Mouse (Mus musculus): ENCODE results near the gene Lpgat1.

Lpgat1 gene

DNA sequence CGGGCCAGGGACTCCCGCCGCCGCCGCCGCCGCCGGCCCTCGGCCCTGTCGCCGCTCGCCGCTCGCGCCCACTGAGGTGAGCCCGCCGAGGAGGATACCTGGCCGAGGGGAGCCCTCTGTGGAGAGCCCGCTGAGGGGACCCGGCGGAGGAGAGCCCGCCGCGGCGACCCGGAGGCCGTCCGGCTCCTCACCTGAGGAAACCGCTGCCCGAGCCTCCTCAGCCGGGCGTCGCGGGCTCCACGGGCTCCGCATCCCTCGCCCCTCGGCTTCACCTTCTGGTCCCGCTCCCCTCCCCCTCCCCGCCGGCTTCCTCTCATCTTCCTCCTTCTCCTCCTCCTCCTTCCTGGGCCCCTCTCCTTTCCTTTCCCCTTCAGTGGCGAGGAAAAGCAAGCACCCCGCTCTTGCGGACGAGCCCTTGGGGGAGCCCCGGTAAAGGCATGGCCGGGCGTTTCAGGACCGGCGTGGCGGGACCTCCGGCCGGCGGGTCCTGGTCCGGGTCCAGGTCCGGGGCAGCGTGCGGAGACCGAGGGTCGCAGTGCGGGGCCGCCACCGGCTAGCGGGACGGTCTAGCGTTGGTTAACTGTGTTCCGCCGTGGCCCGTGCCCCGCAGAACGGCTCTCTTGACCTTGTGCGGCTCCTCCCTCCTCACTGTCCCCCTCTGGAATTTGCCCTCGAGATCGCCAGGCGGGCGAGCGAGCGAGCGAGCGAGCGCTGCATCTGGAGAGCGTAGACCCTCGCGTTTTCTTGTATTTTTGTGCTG lies 1.1 kb downstream of the Lpgat1 start:
- DNase-seq (ENCODE audit: low read depth, low spot score) = peak; percentile 36
- H3K27me3 ChIP-seq (ENCODE audit: control insufficient read depth, insufficient read depth, low read length, poor library complexity, severe bottlenecking) = no peaks in the 10 kb centered on the region

DNA sequence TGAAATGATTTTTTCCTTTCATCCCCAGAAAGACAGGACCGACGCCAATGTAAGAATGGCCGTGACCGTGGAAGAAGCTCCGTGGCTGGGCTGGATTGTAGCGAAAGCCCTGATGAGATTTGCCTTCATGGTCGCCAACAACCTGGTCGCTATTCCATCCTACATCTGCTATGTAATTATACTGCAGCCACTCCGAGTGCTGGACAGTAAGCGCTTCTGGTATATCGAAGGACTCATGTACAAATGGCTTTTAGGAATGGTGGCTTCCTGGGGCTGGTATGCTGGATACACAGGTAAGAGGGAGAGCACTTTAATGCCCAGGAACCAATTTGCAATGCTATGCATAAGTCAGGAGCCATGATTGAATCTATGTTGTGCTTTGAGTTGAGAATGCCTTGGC lies 1.7 kb downstream of the Lpgat1 start:
- no peak for DNase-seq (ENCODE audit: low read depth, low spot score)
- Histone ChIP-seq H3K27me3 (ENCODE audit: control insufficient read depth, insufficient read depth, low read length, poor library complexity, severe bottlenecking) (no peaks in the 10 kb centered on the region), H3K36me3 (ENCODE audit: control insufficient read depth, insufficient read depth, low read length, poor library complexity, severe bottlenecking) (0 out of 2 replicates have a peak, but pooled peaks cover 2% of the 10 kb centered on the region)

More for the DNA sequence above, 1.1 kb downstream of the Lpgat1 start:
- H3K36me3 ChIP-seq (ENCODE audit: control insufficient read depth, insufficient read depth, low read length, poor library complexity, severe bottlenecking) = 0 out of 2 replicates have a peak, but pooled peaks cover 2% of the 10 kb centered on the region

GRCm38 (mm10) chr1:191720419-191720818 lies 2.8 kb downstream of the Lpgat1 start:
- no peaks in the 10 kb centered on the region for H3K27me3 ChIP-seq (ENCODE audit: control insufficient read depth, insufficient read depth, low read length, poor library complexity, severe bottlenecking)

DNA sequence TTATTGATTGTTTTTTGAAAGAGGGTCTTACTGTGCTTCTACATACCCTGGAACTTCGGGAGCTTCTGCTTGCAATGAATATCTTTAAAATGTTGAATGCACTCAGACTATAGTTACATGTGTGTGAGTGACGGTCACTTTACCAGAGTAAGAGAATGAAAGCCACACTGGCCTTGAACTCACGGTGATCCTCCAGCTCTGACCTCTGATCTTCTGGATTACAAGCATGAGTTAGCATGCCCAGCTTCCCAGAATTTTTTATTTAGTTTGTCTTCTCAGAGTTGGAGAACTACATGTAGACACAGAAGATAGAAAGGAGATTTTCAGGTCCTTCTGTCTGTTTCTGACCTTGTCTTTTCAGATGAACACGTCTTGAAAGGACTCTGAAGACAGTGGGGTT lies 5.1 kb downstream of the Lpgat1 start:
- no peaks in the 10 kb centered on the region for H3K27me3 ChIP-seq (ENCODE audit: control insufficient read depth, insufficient read depth, low read length, poor library complexity, severe bottlenecking)
- DNase-seq (ENCODE audit: low read depth, low spot score) = no peak

More at GRCm38 (mm10) chr1:191720419-191720818, 2.8 kb downstream of the Lpgat1 start:
- DNase-seq (ENCODE audit: low read depth, low spot score) = no peak
- 0 out of 2 replicates have a peak, but pooled peaks cover 2% of the 10 kb centered on the region for H3K36me3 ChIP-seq (ENCODE audit: control insufficient read depth, insufficient read depth, low read length, poor library complexity, severe bottlenecking)

GRCm38 (mm10) chr1:191723675-191724074 lies 6.0 kb downstream of the Lpgat1 start:
- DNase-seq (ENCODE audit: low read depth, low spot score) = no peak
- H3K36me3 ChIP-seq (ENCODE audit: control insufficient read depth, insufficient read depth, low read length, poor library complexity, severe bottlenecking) = peaks cover 7% of the 10 kb centered on the region; the same call in 1 of the 2 replicates
- no peaks in the 10 kb centered on the region for H3K27me3 ChIP-seq (ENCODE audit: control insufficient read depth, insufficient read depth, low read length, poor library complexity, severe bottlenecking)

More for the DNA sequence above, 5.1 kb downstream of the Lpgat1 start:
- peaks cover 4% of the 10 kb centered on the region; the same call in 1 of the 2 replicates for H3K36me3 ChIP-seq (ENCODE audit: control insufficient read depth, insufficient read depth, low read length, poor library complexity, severe bottlenecking)

- peak; percentile 87 for DNase-seq (ENCODE audit: low read depth, low spot score)
- Histone ChIP-seq H3K27me3 (ENCODE audit: control insufficient read depth, insufficient read depth, low read length, poor library complexity, severe bottlenecking) (no peaks in the 10 kb centered on the region), H3K36me3 (ENCODE audit: control insufficient read depth, insufficient read depth, low read length, poor library complexity, severe bottlenecking) (peaks cover 7% of the 10 kb centered on the region; the same call in 1 of the 2 replicates)
Measured at GRCm38 (mm10) chr1:191724385-191725061, 6.9 kb downstream of the Lpgat1 start.

DNA sequence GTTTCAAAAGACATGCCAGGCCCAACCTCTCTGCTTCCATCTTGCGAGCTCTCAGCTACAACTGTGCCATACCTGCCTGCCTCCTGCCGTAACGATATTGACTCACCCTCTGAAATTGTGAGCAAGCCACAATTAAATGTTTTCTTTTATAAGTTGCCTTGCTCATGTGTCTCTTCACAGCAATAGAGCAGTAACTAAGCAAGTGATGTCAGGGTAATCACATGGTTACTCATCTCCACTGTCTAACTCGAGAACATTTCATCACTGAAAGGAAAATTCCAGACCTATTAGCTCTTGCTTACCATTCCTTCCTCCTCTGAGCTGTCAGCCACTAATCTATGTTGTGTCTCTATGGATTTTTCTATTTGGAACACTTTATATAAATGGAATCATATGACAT lies 15.0 kb downstream of the Lpgat1 start:
- DNase-seq (ENCODE audit: low read depth, low spot score) = no peak
- Histone ChIP-seq H3K27me3 (ENCODE audit: control insufficient read depth, insufficient read depth, low read length, poor library complexity, severe bottlenecking) (no peaks in the 10 kb centered on the region), H3K36me3 (ENCODE audit: control insufficient read depth, insufficient read depth, low read length, poor library complexity, severe bottlenecking) (peaks cover 6% of the 10 kb centered on the region)

- Histone ChIP-seq H3K27me3 (ENCODE audit: control insufficient read depth, insufficient read depth, low read length, poor library complexity, severe bottlenecking) (no peaks in the 10 kb centered on the region), H3K36me3 (ENCODE audit: control insufficient read depth, insufficient read depth, low read length, poor library complexity, severe bottlenecking) (peaks cover 4% of the 10 kb centered on the region; the same call in 1 of the 2 replicates)
- no peak for DNase-seq (ENCODE audit: low read depth, low spot score)
Measured at GRCm38 (mm10) chr1:191733822-191734221, 16.2 kb downstream of the Lpgat1 start.

DNA sequence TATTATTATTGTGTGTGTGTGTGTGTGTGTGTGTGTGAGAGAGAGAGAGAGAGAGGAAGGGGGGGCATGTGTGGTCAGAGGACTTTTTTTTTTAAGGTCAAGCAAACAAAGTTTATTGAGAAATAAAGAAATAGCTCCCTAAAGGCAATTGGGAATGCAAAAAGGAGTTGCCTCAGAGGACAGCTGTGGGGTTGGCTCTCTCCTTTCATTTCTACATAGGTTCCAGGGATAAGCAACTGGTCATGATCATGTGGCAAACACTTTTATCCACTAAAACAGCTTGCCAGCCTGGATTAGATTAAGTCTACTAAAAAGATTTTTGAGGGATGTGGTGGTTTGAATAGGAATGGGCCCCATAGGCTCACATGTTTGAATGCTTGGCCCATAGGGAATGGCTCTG lies 18.8 kb downstream of the Lpgat1 start:
- DNase-seq (ENCODE audit: low read depth, low spot score) = no peak
- Histone ChIP-seq H3K27me3 (ENCODE audit: control insufficient read depth, insufficient read depth, low read length, poor library complexity, severe bottlenecking) (no peaks in the 10 kb centered on the region), H3K36me3 (ENCODE audit: control insufficient read depth, insufficient read depth, low read length, poor library complexity, severe bottlenecking) (peaks cover 4% of the 10 kb centered on the region; the same call in 1 of the 2 replicates)

GRCm38 (mm10) chr1:191737871-191738270 lies 20.2 kb downstream of the Lpgat1 start:
- Histone ChIP-seq H3K27me3 (ENCODE audit: control insufficient read depth, insufficient read depth, low read length, poor library complexity, severe bottlenecking) (no peaks in the 10 kb centered on the region), H3K36me3 (ENCODE audit: control insufficient read depth, insufficient read depth, low read length, poor library complexity, severe bottlenecking) (no peaks in the 10 kb centered on the region)
- no peak for DNase-seq (ENCODE audit: low read depth, low spot score)

GRCm38 (mm10) chr1:191738726-191739125 lies 21.1 kb downstream of the Lpgat1 start:
- H3K27me3 ChIP-seq (ENCODE audit: control insufficient read depth, insufficient read depth, low read length, poor library complexity, severe bottlenecking) = no peaks in the 10 kb centered on the region
- no peaks in the 10 kb centered on the region for H3K36me3 ChIP-seq (ENCODE audit: control insufficient read depth, insufficient read depth, low read length, poor library complexity, severe bottlenecking)
- DNase-seq (ENCODE audit: low read depth, low spot score) = no peak

DNA sequence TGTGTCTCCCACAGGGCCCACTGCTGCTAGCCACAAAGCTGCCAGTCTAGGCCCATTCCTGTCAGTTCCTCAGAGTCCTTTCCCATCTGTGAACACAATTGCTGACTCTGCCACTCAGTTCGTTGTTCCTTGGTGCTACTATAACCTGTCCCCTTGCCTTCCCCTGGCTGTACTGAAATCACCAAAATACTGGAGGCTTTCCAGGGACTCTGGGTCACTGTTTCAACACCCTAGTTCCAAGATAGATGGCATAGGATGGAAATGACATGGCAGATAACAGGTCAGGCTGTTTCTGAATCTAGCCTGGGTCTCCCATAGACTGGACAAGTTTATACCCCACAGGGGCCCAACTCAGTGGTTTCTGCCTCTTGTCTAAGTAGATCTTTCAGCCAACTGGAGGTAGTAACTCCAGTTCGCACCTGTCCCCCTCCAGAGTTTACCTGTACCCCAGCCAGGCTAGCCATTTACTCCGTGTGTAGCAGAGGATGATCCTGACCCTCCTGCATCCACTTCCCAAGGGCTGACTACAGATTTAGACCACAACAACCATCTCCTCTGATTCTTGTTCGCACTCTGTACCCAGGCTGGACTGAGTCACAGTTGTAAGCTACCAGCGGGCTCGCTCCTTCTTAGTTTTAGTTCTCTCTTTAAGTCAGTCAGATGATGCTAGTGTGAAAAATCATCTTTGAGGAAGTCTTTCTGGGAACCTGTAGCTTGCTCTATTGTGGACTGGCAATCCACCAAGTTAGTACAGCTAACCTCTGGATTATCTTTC lies 23.1 kb downstream of the Lpgat1 start:
- peak; percentile 49 for DNase-seq (ENCODE audit: low read depth, low spot score)
- H3K36me3 ChIP-seq (ENCODE audit: control insufficient read depth, insufficient read depth, low read length, poor library complexity, severe bottlenecking) = 0 out of 2 replicates have a peak, but pooled peaks cover 1% of the 10 kb centered on the region

GRCm38 (mm10) chr1:191741635-191742034 lies 24.0 kb downstream of the Lpgat1 start:
- no peak for DNase-seq (ENCODE audit: low read depth, low spot score)
- Histone ChIP-seq H3K27me3 (ENCODE audit: control insufficient read depth, insufficient read depth, low read length, poor library complexity, severe bottlenecking) (no peaks in the 10 kb centered on the region), H3K36me3 (ENCODE audit: control insufficient read depth, insufficient read depth, low read length, poor library complexity, severe bottlenecking) (0 out of 2 replicates have a peak, but pooled peaks cover 1% of the 10 kb centered on the region)

More for the DNA sequence above, 23.1 kb downstream of the Lpgat1 start:
- H3K27me3 ChIP-seq (ENCODE audit: control insufficient read depth, insufficient read depth, low read length, poor library complexity, severe bottlenecking) = no peaks in the 10 kb centered on the region

DNA sequence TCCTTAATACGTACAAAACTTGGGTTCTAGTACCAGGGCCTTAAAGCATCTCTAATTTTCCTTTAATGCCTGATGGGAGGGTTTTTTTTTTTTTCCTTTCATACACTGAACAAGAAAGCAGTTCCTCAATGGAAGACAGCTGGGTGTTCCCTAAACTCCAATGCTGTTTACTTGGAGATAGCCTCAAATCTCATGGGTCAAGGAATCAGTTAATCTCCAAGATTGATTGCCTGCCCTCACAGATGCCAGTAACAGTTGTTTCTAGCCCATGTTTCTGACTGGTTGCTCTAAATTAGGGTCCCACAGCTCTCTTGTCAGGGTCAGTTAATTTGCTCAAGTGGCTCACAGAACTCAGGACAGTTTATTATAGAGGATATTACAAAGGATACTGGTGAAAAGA lies 30.8 kb downstream of the Lpgat1 start:
- H3K27me3 ChIP-seq (ENCODE audit: control insufficient read depth, insufficient read depth, low read length, poor library complexity, severe bottlenecking) = no peaks in the 10 kb centered on the region
- H3K36me3 ChIP-seq (ENCODE audit: control insufficient read depth, insufficient read depth, low read length, poor library complexity, severe bottlenecking) = peaks cover 5% of the 10 kb centered on the region; the same call in 1 of the 2 replicates
- DNase-seq (ENCODE audit: low read depth, low spot score) = no peak

All from splenic B cell, adult 2 months (primary cell).